Mouse (Mus musculus) frontal cortex, adult (tissue): ENCODE measurements around the gene Rabac1.

Experiments
- ATAC-seq: cut with Nextera tagmentation; 2 replicates; pipeline ENCODE4 v1.9.2; 2017; ENCODE audit warnings: mild to moderate bottlenecking, moderate library complexity, mixed read lengths; ENCODE audit not compliant: low TSS enrichment

Gene Rabac1

GRCm38 (mm10) chr7:24971972-24972893, at the start of gene Rabac1:
Gene Rabac1, minus strand, starts transcription at chr7:24972754.
- peak; percentile 88 for ATAC-seq

GRCm38 (mm10) chr7:25011592-25011991, 39.0 kb upstream of the Rabac1 start:
- no peak for ATAC-seq

- peak; percentile 10; the same call in 1 of the 2 replicates for ATAC-seq
Observed at GRCm38 (mm10) chr7:25010090-25010913, 37.7 kb upstream of the Rabac1 start.

GRCm38 (mm10) chr7:25009099-25009700, 36.6 kb upstream of the Rabac1 start:
- no peak for ATAC-seq

GRCm38 (mm10) chr7:25008635-25009034, 36.1 kb upstream of the Rabac1 start:
- ATAC-seq: no peak

- no peak for ATAC-seq
Observed at GRCm38 (mm10) chr7:25007609-25008374, 35.2 kb upstream of the Rabac1 start.

GRCm38 (mm10) chr7:25006586-25007364, 34.2 kb upstream of the Rabac1 start:
- ATAC-seq: peak; percentile 34

GRCm38 (mm10) chr7:25006171-25006570, 33.6 kb upstream of the Rabac1 start:
- no peak for ATAC-seq

GRCm38 (mm10) chr7:25005421-25006065, 33.0 kb upstream of the Rabac1 start, which contains the start of gene Atp1a3:
Gene Atp1a3, minus strand, starts transcription at chr7:25005958.
- peak; percentile 22 for ATAC-seq

GRCm38 (mm10) chr7:25004806-25005205, 32.3 kb upstream of the Rabac1 start:
- ATAC-seq: no peak

- ATAC-seq: no peak
Observed at GRCm38 (mm10) chr7:25003820-25004388, 31.4 kb upstream of the Rabac1 start.

- ATAC-seq: no peak
Observed at GRCm38 (mm10) chr7:25003291-25003690, 30.7 kb upstream of the Rabac1 start.

- ATAC-seq: no peak
Observed at GRCm38 (mm10) chr7:25000711-25001110, 28.2 kb upstream of the Rabac1 start.

GRCm38 (mm10) chr7:25000211-25000610, 27.7 kb upstream of the Rabac1 start:
- no peak for ATAC-seq

GRCm38 (mm10) chr7:24993081-24993480, 20.5 kb upstream of the Rabac1 start:
- ATAC-seq: peak; percentile 86

- ATAC-seq: no peak
Observed at GRCm38 (mm10) chr7:24990478-24990877, 17.9 kb upstream of the Rabac1 start.

GRCm38 (mm10) chr7:24987941-24988340, 15.4 kb upstream of the Rabac1 start:
- ATAC-seq: no peak

GRCm38 (mm10) chr7:24985799-24986198, 13.2 kb upstream of the Rabac1 start:
- ATAC-seq: no peak

- no peak for ATAC-seq
Observed at GRCm38 (mm10) chr7:24984307-24984706, 11.8 kb upstream of the Rabac1 start.

GRCm38 (mm10) chr7:24983396-24983795, 10.8 kb upstream of the Rabac1 start:
- no peak for ATAC-seq
